Comparison of ENCODE assay signal across 21 mouse cellular contexts in genomic region chr2:174016068-174016467, GRCm38 (mm10).
DNase-seq lines count a peak whose midpoint lies in the region; ATAC-seq and TF ChIP-seq lines count a peak whose summit lies in the region.
"Had no signal": no experiment of that assay in that cellular context is flagged by ENCODE, and none has a peak within 500 bp of the region (broad histone marks: within the 10 kb centered on the region; RNA-seq: fewer than 3 reads in every experiment).

No protein-coding gene starts in this region.

- H3K27ac ChIP-seq in hindbrain, embryonic 10.5 days, result 0 out of 2 replicates have a peak overlapping the region, but pooled peaks have one; percentile 46
- H3K27ac ChIP-seq in hindbrain, embryonic 13.5 days, result no peak overlapping the region
- H3K27ac ChIP-seq in stomach, postnatal 0 days (replicated peaks), result no peak overlapping the region
- H3K27ac ChIP-seq: hindbrain, embryonic 12.5 days; liver, embryonic 13.5 days; lung, embryonic 15.5 days had no signal

- H3K9me3 ChIP-seq in hindbrain, embryonic 10.5 days, result no peaks in the 10 kb centered on the region
- no peaks in the 10 kb centered on the region for H3K9me3 ChIP-seq in hindbrain, embryonic 13.5 days
- no peaks in the 10 kb centered on the region for H3K9me3 ChIP-seq in stomach, postnatal 0 days (ENCODE audit: control insufficient read depth, low read length)
- H3K9me3 ChIP-seq: forebrain, embryonic 10.5 days; heart, embryonic 12.5 days; hindbrain, embryonic 12.5 days; liver, embryonic 13.5 days; lung, embryonic 15.5 days had no signal

- peaks cover 42% of the 10 kb centered on the region for H3K4me1 ChIP-seq in hindbrain, embryonic 10.5 days (replicated peaks)
- H3K4me1 ChIP-seq in hindbrain, embryonic 13.5 days (replicated peaks), result peaks cover 8% of the 10 kb centered on the region
- H3K4me1 ChIP-seq in stomach, postnatal 0 days (replicated peaks; ENCODE audit: control insufficient read depth, insufficient read depth), result 0 out of 2 replicates have a peak, but pooled peaks cover 2% of the 10 kb centered on the region
- H3K4me1 ChIP-seq: lung, embryonic 15.5 days had no signal

- no peaks in the 10 kb centered on the region for H3K36me3 ChIP-seq in hindbrain, embryonic 10.5 days
- H3K36me3 ChIP-seq in hindbrain, embryonic 13.5 days, result no peaks in the 10 kb centered on the region
- H3K36me3 ChIP-seq in stomach, postnatal 0 days (ENCODE audit: control insufficient read depth, insufficient read depth, low read length), result no peaks in the 10 kb centered on the region
- H3K36me3 ChIP-seq: forebrain, embryonic 10.5 days; heart, embryonic 12.5 days; hindbrain, embryonic 12.5 days; liver, embryonic 13.5 days; lung, embryonic 15.5 days had no signal

- H3K4me3 ChIP-seq in hindbrain, embryonic 10.5 days, result no peak overlapping the region
- H3K4me3 ChIP-seq in hindbrain, embryonic 13.5 days, result no peak overlapping the region
- no peak overlapping the region for H3K4me3 ChIP-seq in stomach, postnatal 0 days (ENCODE audit: low read depth, low read length)
- H3K4me3 ChIP-seq: forebrain, embryonic 10.5 days; heart, embryonic 12.5 days; hindbrain, embryonic 12.5 days; liver, embryonic 13.5 days; lung, embryonic 15.5 days had no signal

- no peak for ATAC-seq in hindbrain, embryonic 13.5 days (ENCODE audit: low FRiP score)
- ATAC-seq in granulocyte monocyte progenitor cell, adult 5-6 weeks (replicated peaks; ENCODE audit: poor library complexity, severe bottlenecking), result 0 out of 2 replicates have a peak, but pooled peaks have one; percentile 11
- no peak for ATAC-seq in stomach, postnatal 0 days (ENCODE audit: low FRiP score, low TSS enrichment)

- H3K9ac ChIP-seq in hindbrain, embryonic 13.5 days, result no peak overlapping the region
- H3K9ac ChIP-seq in stomach, postnatal 0 days (ENCODE audit: low read length), result no peak overlapping the region
- H3K9ac ChIP-seq: hindbrain, embryonic 12.5 days; liver, embryonic 13.5 days; lung, embryonic 15.5 days had no signal

- H3K4me2 ChIP-seq in hindbrain, embryonic 13.5 days, result no peak overlapping the region
- H3K4me2 ChIP-seq in stomach, postnatal 0 days (replicated peaks; ENCODE audit: low read depth), result no peak overlapping the region
- H3K4me2 ChIP-seq: heart, embryonic 12.5 days; hindbrain, embryonic 12.5 days; liver, embryonic 13.5 days; lung, embryonic 15.5 days had no signal

- DNase-seq in hindbrain, embryonic 10.5 days (ENCODE audit: low spot score), result no peak
- peak; percentile 25 for DNase-seq in testis, postnatal 10 days (ENCODE audit: low spot score)
- DNase-seq in testis, postnatal 14 days (ENCODE audit: low spot score), result no peak
- peak; percentile 7 for DNase-seq in stomach, postnatal 0 days (ENCODE audit: low spot score)
- no peak for DNase-seq in spleen, adult 18-20 months
- DNase-seq in kidney, adult 9 months, result no peak
- DNase-seq: adrenal gland, postnatal 14 days; cerebellum, adult 9-10 months; heart, postnatal 10 days; kidney, adult 2 months; kidney, postnatal 10 days; liver, embryonic 13.5 days; lung, postnatal 36 days; right cerebral cortex, postnatal 14 days; thymus, postnatal 25 days had no signal

- no peaks in the 10 kb centered on the region for H3K27me3 ChIP-seq in hindbrain, embryonic 10.5 days (ENCODE audit: insufficient read depth, poor library complexity, severe bottlenecking)
- no peaks in the 10 kb centered on the region for H3K27me3 ChIP-seq in hindbrain, embryonic 13.5 days
- H3K27me3 ChIP-seq in stomach, postnatal 0 days (ENCODE audit: control insufficient read depth, insufficient read depth, low read length), result no peaks in the 10 kb centered on the region
- H3K27me3 ChIP-seq: hindbrain, embryonic 12.5 days; liver, embryonic 13.5 days; lung, embryonic 15.5 days had no signal

- WGBS in hindbrain, embryonic 10.5 days, result 89% methylated on average over 5 of the region's 5 CpGs
- 88% methylated on average over 5 of the region's 5 CpGs for WGBS in hindbrain, embryonic 13.5 days
- 71% methylated on average over 5 of the region's 5 CpGs for WGBS in stomach, postnatal 0 days

- TF ChIP-seq CTCF in stomach, postnatal 0 days (IDR thresholded peaks at IDR 0.05; ENCODE audit: low read depth), result no peak

- no peak for TF ChIP-seq EP300 in stomach, postnatal 0 days (optimal IDR thresholded peaks at IDR 0.05)

Comparison
In these comparisons a context has a peak if more than half of its experiments do, and no peak if none do; other contexts are left out.
1. DNase-seq: peak in testis, postnatal 10 days (single experiment) and stomach, postnatal 0 days (single experiment); none in hindbrain, embryonic 10.5 days (single experiment), testis, postnatal 14 days (single experiment), spleen, adult 18-20 months (0 of 2) and kidney, adult 9 months (single experiment).